Mouse (Mus musculus) liver, adult 10 weeks (tissue): Measurements from ENCODE around the gene Mmp7. TPM values are rescaled to one million over a fixed set of nuclear protein-coding genes. Genes with fewer than 3 reads are reported as not detected.

Source experiments
- polyA plus RNA-seq: library from polyadenylated mRNA; stranded (reverse); fragments of 350-450 nt; fragmentation: Illumina TruSeq; extraction: RNeasy Lipid Tissue Mini Kit (QIAGEN cat#74804); gene quantifications from one replicate; pipeline ENCODE4 v1.2.3, GENCODE M21; 2014; ENCODE audit warnings: low read depth, low replicate concordance

The Mmp7 gene
- polyA plus RNA-seq: 0.64 TPM

GRCm38 (mm10) chr9:7691790-7692189 is at the start of gene Mmp7:
Mmp7 (plus strand) TSS chr9:7692090.

Other genes starting within 250 kb of the Mmp7 start
- not detected for gene Mmp3, start 246.3 kb upstream of the Mmp7 start, polyA plus RNA-seq
- gene Mmp10, start 189.7 kb upstream of the Mmp7 start, polyA plus RNA-seq: not detected
- gene Mmp8, start 133.6 kb upstream of the Mmp7 start, polyA plus RNA-seq: not detected
- 1.3 TPM for gene Mmp27, start 120.7 kb upstream of the Mmp7 start, polyA plus RNA-seq
- gene Mmp20, start 63.9 kb upstream of the Mmp7 start, polyA plus RNA-seq: not detected
- 76.7 TPM for gene Tmem123, start 72.0 kb downstream of the Mmp7 start, polyA plus RNA-seq
- 35.5 TPM for gene Birc2, start 145.0 kb downstream of the Mmp7 start, polyA plus RNA-seq
- gene Birc3, start 181.1 kb downstream of the Mmp7 start, polyA plus RNA-seq: 18.3 TPM